Mouse (Mus musculus) stomach, embryonic 14.5 days (tissue): ENCODE measurements around the gene Ptges2. TPM values are rescaled to one million over a fixed set of nuclear protein-coding genes. Genes with fewer than 3 reads are reported as not detected.
A peak's percentile ranks its signal among the peaks of the same experiment; 100 is the strongest.

Experiments
- ATAC-seq: fragments of 200-750 bp; cut with Nextera tagmentation; 2 replicates; pipeline ENCODE4 v1.8.0; 2017; ENCODE audit warnings: low read depth, moderate TSS enrichment; ENCODE audit not compliant: insufficient number of reproducible peaks, insufficient read depth, low FRiP score
- H3K27ac ChIP-seq: fragments of 300-500 bp; sonication (generic); 2 replicates; pipeline ENCODE4 v1.5.1; 2014; ENCODE audit warnings: mild to moderate bottlenecking, low read length, moderate library complexity, mixed read lengths
- H3K27me3 ChIP-seq: fragments of 300-500 bp; sonication (generic); 2 replicates; pipeline ENCODE4 v1.6.1; 2014; ENCODE audit warnings: low read length, control low read depth, mixed read lengths; ENCODE audit not compliant: control insufficient read depth, insufficient read depth
- H3K36me3 ChIP-seq: fragments of 300-500 bp; sonication (generic); 2 replicates; pipeline ENCODE4 v1.6.1; 2014; ENCODE audit warnings: mild to moderate bottlenecking, control low read depth, low read length, moderate library complexity, mixed read lengths; ENCODE audit not compliant: control insufficient read depth, insufficient read depth
- H3K4me1 ChIP-seq: fragments of 300-500 bp; sonication (generic); 2 replicates; pipeline ENCODE4 v1.6.1; 2014; ENCODE audit warnings: low read length, control low read depth, mixed read lengths; ENCODE audit not compliant: control insufficient read depth, insufficient read depth
- H3K4me2 ChIP-seq: fragments of 300-500 bp; sonication (generic); replicated peaks from 2 replicates; pipeline ENCODE4 v1.6.1; 2014; ENCODE audit warnings: low read depth, low read length, control low read depth
- H3K4me3 ChIP-seq: fragments of 300-500 bp; sonication (generic); 2 replicates; pipeline ENCODE4 v1.5.1; 2014; ENCODE audit warnings: low read depth, low read length, control low read depth
- H3K9ac ChIP-seq: fragments of 300-500 bp; sonication (generic); replicated peaks from 2 replicates; pipeline ENCODE4 v1.6.1; 2014; ENCODE audit warnings: low read depth, mild to moderate bottlenecking, control low read depth, low read length, moderate library complexity, mixed read lengths
- H3K9me3 ChIP-seq: fragments of 300-500 bp; sonication (generic); 2 replicates; pipeline ENCODE4 v1.6.1; 2016; ENCODE audit warnings: low read depth, low read length, control low read depth; ENCODE audit not compliant: control insufficient read depth
- WGBS: fragments of 180-500 bp; shearing (Covaris S2); extraction: QIAGEN DNeasy Blood & Tissue Kit; methylation state at CpG from one replicate; pipeline ENCODE4 v1.1.7; 2014; 5-methylcytosine and 5-hydroxymethylcytosine counted together
- polyA plus RNA-seq: library from polyadenylated mRNA; unstranded; fragments of >200 nt; fragmentation: Nextera tagmentation; extraction: Ambion mirVana; gene quantifications from 2 replicates; pipeline ENCODE4 v1.2.1, GENCODE M21; 2014

Ptges2 gene
- polyA plus RNA-seq, 1 experiment from 2014 or later = 28.1 TPM

DNA sequence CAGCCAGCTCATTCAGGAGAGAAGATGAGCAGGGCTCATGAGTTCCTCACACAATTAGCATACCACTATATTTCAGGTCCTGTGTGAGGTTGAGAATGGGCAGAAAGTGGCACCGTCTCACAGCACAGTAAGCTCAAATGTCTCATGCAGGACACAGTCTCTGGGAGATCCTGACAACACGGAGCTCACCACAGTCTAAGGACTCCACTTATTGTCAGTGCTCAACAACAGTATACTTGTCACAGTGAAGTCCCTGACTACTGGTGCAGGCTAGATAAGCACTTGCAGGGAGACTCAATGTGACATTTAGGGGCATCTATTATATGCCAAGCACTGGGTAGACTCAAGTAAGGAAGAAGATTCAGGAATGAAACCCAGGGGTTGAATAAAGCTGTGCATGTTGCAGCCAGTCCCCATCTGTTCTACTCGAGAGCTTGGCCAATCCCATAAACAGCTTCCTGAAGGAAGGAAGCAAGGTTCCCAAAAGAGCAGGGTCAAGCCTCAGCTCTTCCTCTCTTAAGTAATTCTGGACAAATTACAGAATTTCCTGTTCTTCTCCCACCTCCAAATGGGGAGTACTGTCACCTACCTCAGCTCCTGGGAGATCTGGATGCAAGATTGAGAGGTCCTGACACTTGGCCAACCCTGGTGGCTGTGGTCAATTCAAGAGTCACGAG is 33.7 kb downstream of the Ptges2 start:
- peak overlapping the region; percentile 73; the same call in 1 of the 2 replicates for H3K27ac ChIP-seq
- no peaks in the 10 kb centered on the region for H3K9me3 ChIP-seq
- no peaks in the 10 kb centered on the region for H3K36me3 ChIP-seq
- H3K4me3 ChIP-seq = no peak overlapping the region
- 70% methylated on average over 4 of the region's 4 CpGs for WGBS
- no peaks in the 10 kb centered on the region for H3K27me3 ChIP-seq
- ATAC-seq = no peak
- peak overlapping the region; percentile 31; the same call in 1 of the 2 replicates for H3K4me2 ChIP-seq
- peaks cover 44% of the 10 kb centered on the region for H3K4me1 ChIP-seq
- H3K9ac ChIP-seq = no peak overlapping the region

DNA sequence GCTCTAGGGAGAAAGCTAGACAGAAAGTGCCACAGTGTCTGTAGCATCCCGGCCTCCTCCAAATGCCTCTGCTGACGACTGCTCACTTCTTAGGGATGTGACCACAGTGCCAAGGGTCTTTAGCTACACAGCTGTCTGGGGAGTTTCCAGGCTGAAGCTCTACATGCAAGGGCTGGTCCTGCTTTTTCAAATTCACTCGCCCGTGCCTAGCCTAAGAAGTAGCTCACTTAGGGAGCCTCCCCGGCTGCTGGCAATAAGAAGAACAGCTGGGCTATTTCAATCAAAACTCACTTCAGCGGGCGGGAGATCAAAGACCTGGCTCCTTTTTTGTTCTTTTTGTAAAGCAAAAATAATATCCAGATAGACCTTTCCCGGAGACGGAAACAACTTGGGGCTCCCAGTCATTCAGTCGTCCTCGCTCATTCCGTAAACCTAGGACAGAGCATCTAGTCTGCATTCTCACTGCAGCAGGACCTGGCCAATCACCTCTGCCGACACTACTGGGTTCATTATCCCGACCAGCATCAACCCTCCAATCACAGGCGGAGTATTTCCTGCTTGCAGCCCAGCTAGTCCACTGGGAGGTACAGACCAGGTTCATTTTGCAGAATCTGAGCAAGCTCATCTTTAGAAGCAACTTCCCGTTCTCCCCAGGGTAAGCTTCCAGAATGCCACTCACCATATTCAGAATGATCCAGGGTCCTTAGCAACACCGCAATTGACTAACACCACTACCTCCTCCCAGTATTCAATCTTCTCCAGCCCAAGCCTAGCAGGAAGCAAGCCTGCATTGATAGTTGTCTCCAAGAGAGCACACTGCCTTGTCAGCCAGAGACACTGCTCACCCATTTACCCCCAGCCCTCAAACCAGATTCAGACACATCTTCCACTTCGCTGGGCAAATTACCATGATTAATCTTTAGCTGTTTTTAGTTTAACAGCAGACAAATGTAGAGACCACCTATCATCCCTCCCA is 35.3 kb downstream of the Ptges2 start:
- ATAC-seq = peak; percentile 85
- WGBS = 7% methylated on average over 18 of the region's 18 CpGs
- peak overlapping the region; percentile 78 for H3K27ac ChIP-seq

DNA sequence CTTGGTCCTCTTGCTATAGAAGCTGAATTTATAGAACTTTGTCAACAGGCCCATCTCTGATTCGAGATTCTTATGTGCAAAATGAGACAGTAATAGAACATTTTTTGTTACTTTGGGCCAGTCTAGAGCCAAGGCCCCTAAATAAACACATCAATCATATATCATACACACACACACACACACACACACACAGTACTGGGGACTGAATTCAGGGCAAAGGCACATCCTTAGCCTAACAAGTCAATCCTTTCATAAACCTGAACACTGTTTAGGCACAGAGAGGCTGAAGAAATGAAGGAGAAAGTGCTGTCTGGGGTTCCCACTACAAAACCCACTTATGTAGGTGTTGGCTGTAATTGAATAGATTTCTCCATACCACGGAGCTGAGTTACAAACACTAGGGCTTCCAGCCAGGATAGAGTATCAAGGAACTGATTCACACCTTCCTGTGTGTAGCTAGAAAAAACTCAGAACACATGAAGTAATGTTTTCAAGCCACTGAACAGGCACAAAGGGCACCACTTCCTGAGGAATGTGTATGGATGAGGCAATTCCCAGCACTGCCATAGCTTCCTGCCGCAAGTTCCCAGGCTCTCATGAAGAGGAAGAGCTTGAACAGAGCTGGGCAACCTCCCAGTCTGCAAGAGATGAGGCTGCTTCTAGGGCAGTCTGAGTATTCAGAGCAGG is 41.1 kb downstream of the Ptges2 start:
- no peaks in the 10 kb centered on the region for H3K27me3 ChIP-seq
- peaks cover 9% of the 10 kb centered on the region; the same call in 1 of the 2 replicates for H3K4me1 ChIP-seq
- no peaks in the 10 kb centered on the region for H3K36me3 ChIP-seq
- 58% methylated on average over 3 of the region's 3 CpGs for WGBS
- H3K4me2 ChIP-seq = no peak overlapping the region
- no peak for ATAC-seq
- H3K9ac ChIP-seq = no peak overlapping the region
- no peak overlapping the region for H3K27ac ChIP-seq
- no peaks in the 10 kb centered on the region for H3K9me3 ChIP-seq
- no peak overlapping the region for H3K4me3 ChIP-seq

More for the DNA sequence above, 35.3 kb downstream of the Ptges2 start:
- Histone ChIP-seq H3K36me3 (no peaks in the 10 kb centered on the region), H3K4me2 (peak overlapping the region; percentile 54), H3K27me3 (no peaks in the 10 kb centered on the region), H3K9ac (no peak overlapping the region; the same call in 1 of the 2 replicates), H3K4me1 (peaks cover 36% of the 10 kb centered on the region), H3K4me3 (peak overlapping the region; percentile 32), H3K9me3 (no peaks in the 10 kb centered on the region)

DNA sequence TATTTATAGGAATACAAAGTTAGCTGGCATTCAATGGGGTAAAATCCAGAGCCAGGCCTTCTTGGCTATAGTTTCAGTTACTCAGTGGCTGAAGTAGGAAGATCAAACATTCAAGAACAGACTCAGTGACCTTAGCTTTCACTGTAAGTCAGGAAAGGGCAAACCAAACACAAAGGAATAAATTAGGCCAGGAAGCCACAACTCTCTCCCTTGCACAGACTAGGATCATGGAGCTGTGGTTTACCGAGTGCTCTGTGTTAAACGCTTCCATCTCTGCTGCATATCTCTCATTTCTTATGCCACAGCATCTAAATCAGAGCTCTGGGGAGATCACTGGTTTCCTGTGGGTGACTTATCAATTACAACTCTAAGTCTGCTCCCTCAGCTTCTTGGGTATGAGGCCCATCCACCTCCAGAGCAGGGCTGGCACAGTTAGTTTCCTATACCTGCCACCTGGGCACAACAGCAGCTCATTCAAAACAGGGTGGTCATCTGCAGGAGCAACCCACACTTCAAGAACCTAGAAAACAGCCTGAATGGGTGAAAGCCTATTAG is 42.0 kb downstream of the Ptges2 start:
- Histone ChIP-seq H3K36me3 (no peaks in the 10 kb centered on the region), H3K4me2 (no peak overlapping the region), H3K27me3 (no peaks in the 10 kb centered on the region), H3K9me3 (no peaks in the 10 kb centered on the region), H3K4me1 (peaks cover 9% of the 10 kb centered on the region; the same call in 1 of the 2 replicates), H3K4me3 (no peak overlapping the region), H3K27ac (no peak overlapping the region), H3K9ac (no peak overlapping the region)
- no peak for ATAC-seq
- 83% methylated on average over 2 of the region's 2 CpGs for WGBS

DNA sequence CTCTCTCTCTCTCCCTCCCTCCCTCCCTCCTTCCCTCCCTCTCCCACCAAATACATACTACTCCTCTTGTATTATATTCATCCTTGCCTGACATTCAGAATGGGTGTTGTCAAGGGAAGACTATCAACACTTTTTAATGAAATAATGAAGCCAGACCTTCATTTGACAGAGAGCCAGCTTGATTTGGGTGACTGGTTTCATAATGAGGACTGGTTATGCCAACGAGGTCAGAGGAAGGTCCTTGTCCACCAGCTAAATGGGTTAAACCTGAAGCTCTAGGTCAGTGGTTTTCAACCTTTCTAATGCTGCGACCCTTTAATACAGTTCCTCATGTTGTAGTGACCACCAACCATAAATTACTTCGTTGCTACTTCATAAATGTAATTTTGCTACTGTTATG is 43.0 kb downstream of the Ptges2 start:
- H3K4me1 ChIP-seq = peaks cover 9% of the 10 kb centered on the region; the same call in 1 of the 2 replicates
- H3K27me3 ChIP-seq = no peaks in the 10 kb centered on the region
- 83% methylated on average over 3 of the region's 3 CpGs for WGBS
- H3K27ac ChIP-seq = no peak overlapping the region
- H3K9me3 ChIP-seq = no peaks in the 10 kb centered on the region
- no peak overlapping the region for H3K4me3 ChIP-seq
- ATAC-seq = no peak
- H3K4me2 ChIP-seq = no peak overlapping the region
- no peaks in the 10 kb centered on the region for H3K36me3 ChIP-seq
- no peak overlapping the region for H3K9ac ChIP-seq

DNA sequence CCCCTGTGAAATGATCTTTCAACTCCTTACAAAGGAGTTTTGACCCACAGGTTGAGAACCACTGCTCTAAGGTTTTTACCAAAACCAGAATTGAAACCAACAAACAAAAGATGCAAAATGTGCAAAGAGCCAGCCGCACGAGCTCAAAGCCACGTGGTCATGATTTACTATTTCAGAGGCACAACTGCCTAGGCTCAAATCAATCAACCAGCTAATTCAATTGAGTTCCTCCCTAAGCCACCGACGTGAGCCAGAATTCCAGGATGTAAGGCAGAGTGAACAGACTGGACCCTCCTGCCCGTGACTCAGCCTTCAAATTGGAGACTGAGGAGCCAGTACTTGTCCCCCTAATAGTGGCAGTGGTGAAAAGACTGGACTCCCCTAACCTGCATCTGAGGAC is 43.5 kb downstream of the Ptges2 start:
- H3K4me1 ChIP-seq = peaks cover 9% of the 10 kb centered on the region; the same call in 1 of the 2 replicates
- H3K4me3 ChIP-seq = no peak overlapping the region
- H3K9ac ChIP-seq = no peak overlapping the region
- no peak overlapping the region for H3K27ac ChIP-seq
- ATAC-seq = no peak
- H3K36me3 ChIP-seq = no peaks in the 10 kb centered on the region
- no peaks in the 10 kb centered on the region for H3K9me3 ChIP-seq
- WGBS = 48% methylated on average over 6 of the region's 6 CpGs
- H3K4me2 ChIP-seq = no peak overlapping the region
- no peaks in the 10 kb centered on the region for H3K27me3 ChIP-seq

DNA sequence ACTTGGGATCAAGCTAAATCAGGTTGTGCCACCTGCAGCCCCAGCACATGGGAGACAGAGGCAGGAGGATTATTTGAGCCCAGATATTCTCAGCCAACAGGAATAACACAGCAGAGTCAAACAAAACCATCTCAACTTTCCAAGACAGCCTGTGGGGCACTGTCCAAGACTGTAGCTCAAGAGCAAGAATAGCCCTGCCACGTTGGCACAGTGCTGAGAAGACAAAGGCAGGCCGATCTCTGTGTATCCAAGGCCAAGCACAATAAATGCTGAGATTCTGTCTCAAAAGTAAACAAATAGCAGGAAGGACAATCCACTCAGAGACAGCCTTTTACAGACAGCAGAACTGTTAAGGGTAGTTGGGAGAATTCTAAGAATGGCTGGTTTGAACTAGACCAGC is 44.5 kb downstream of the Ptges2 start:
- ATAC-seq = no peak
- Histone ChIP-seq H3K4me1 (peaks cover 9% of the 10 kb centered on the region; the same call in 1 of the 2 replicates), H3K27me3 (no peaks in the 10 kb centered on the region), H3K4me3 (no peak overlapping the region), H3K9ac (no peak overlapping the region), H3K9me3 (no peaks in the 10 kb centered on the region), H3K27ac (no peak overlapping the region), H3K4me2 (no peak overlapping the region), H3K36me3 (no peaks in the 10 kb centered on the region)
- WGBS = 51% methylated on average over 2 of the region's 2 CpGs

DNA sequence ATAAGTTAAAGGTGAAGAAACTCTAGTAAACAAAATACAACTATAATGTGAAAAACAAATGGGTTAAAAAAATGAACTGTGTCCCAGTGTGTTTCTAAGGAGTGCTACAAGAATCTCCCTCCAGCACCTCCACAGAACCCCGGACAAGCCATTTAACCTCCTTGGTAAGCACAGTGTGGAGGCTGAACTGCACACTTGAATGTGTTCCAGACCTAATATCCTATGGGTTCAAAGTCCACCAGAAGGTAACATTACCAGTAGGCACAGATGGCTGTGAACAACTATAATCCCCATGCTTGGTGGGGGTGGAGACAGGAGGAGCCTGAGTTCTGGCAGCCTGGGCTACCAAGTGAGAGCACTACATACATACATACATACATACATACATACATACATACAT is 44.9 kb downstream of the Ptges2 start:
- no peak overlapping the region for H3K27ac ChIP-seq
- no peak overlapping the region for H3K9ac ChIP-seq
- no peaks in the 10 kb centered on the region for H3K36me3 ChIP-seq
- no peaks in the 10 kb centered on the region for H3K27me3 ChIP-seq
- no peak overlapping the region for H3K4me3 ChIP-seq
- H3K4me1 ChIP-seq = peaks cover 9% of the 10 kb centered on the region; the same call in 1 of the 2 replicates
- H3K9me3 ChIP-seq = no peaks in the 10 kb centered on the region
- 65% methylated on average over 1 of the region's 1 CpGs for WGBS
- ATAC-seq = no peak
- no peak overlapping the region for H3K4me2 ChIP-seq
